Mouse (Mus musculus) hindbrain, embryonic 12.5 days (tissue): ENCODE measurements around the gene Irf9. TPM values are rescaled to one million over a fixed set of nuclear protein-coding genes. Genes with fewer than 3 reads are reported as not detected.
A peak's percentile ranks its signal among the peaks of the same experiment; 100 is the strongest.

Source experiments
- ATAC-seq: fragments of 200-750 bp; cut with Nextera tagmentation; 2 replicates; pipeline ENCODE4 v1.8.0; 2017; ENCODE audit warnings: moderate TSS enrichment; ENCODE audit not compliant: low FRiP score
- H3K27ac ChIP-seq: fragments of 300-500 bp; sonication (generic); 2 replicates; pipeline ENCODE4 v1.5.1; 2016; ENCODE audit warnings: mild to moderate bottlenecking
- H3K27me3 ChIP-seq: fragments of 300-500 bp; sonication (generic); 2 replicates; pipeline ENCODE4 v1.6.1; 2016; ENCODE audit warnings: mild to moderate bottlenecking
- H3K36me3 ChIP-seq: fragments of 300-500 bp; sonication (generic); 2 replicates; pipeline ENCODE4 v1.6.1; 2016; ENCODE audit warnings: mild to moderate bottlenecking
- H3K4me1 ChIP-seq: fragments of 300-500 bp; sonication (generic); 2 replicates; pipeline ENCODE4 v1.6.1; 2016
- H3K4me2 ChIP-seq: fragments of 300-500 bp; sonication (generic); replicated peaks from 2 replicates; pipeline ENCODE4 v1.6.1; 2016; ENCODE audit warnings: mild to moderate bottlenecking
- H3K4me3 ChIP-seq: fragments of 300-500 bp; sonication (generic); 2 replicates; pipeline ENCODE4 v1.5.1; 2016; ENCODE audit warnings: mild to moderate bottlenecking
- H3K9ac ChIP-seq: fragments of 300-500 bp; sonication (generic); 2 replicates; pipeline ENCODE4 v1.6.1; 2016; ENCODE audit warnings: mild to moderate bottlenecking, moderate library complexity
- H3K9me3 ChIP-seq: fragments of 300-500 bp; sonication (generic); replicated peaks from 2 replicates; pipeline ENCODE4 v1.6.1; 2016; ENCODE audit warnings: mild to moderate bottlenecking
- WGBS: fragments of 180-500 bp; shearing (Covaris S2); methylation state at CpG from one replicate; pipeline ENCODE4 v1.1.7; 2016; 5-methylcytosine and 5-hydroxymethylcytosine counted together
- polyA plus RNA-seq: library from polyadenylated mRNA; unstranded; fragments of >200 nt; fragmentation: Nextera tagmentation; extraction: Ambion mirVana; gene quantifications from 2 replicates; pipeline ENCODE4 v1.2.1, GENCODE M21; 2016

Irf9 gene
- polyA plus RNA-seq, 1 experiment from 2014 or later: 10.7 TPM

GRCm38 (mm10) chr14:55570588-55570987, 32.8 kb upstream of the Irf9 start:
- ATAC-seq: no peak
- H3K4me1 ChIP-seq: no peaks in the 10 kb centered on the region
- 86% methylated on average over 2 of the region's 2 CpGs for WGBS
- H3K4me2 ChIP-seq: no peak overlapping the region
- no peaks in the 10 kb centered on the region for H3K9me3 ChIP-seq
- no peak overlapping the region for H3K9ac ChIP-seq
- H3K36me3 ChIP-seq: peaks cover 50% of the 10 kb centered on the region
- no peak overlapping the region for H3K27ac ChIP-seq
- no peak overlapping the region for H3K4me3 ChIP-seq
- H3K27me3 ChIP-seq: no peaks in the 10 kb centered on the region

- no peaks in the 10 kb centered on the region for H3K4me1 ChIP-seq
- ATAC-seq: no peak
Measured at GRCm38 (mm10) chr14:55571760-55572159, 31.6 kb upstream of the Irf9 start.

GRCm38 (mm10) chr14:55575302-55575701, 28.1 kb upstream of the Irf9 start, which contains the start of gene Fitm1:
TSS of gene Fitm1 (plus strand) at chr14:55575617.
- no peaks in the 10 kb centered on the region for H3K27me3 ChIP-seq
- H3K27ac ChIP-seq: no peak within 1 kb of the TSS

More at GRCm38 (mm10) chr14:55571760-55572159, 31.6 kb upstream of the Irf9 start:
- Histone ChIP-seq H3K27ac (no peak overlapping the region), H3K27me3 (no peaks in the 10 kb centered on the region), H3K36me3 (peaks cover 38% of the 10 kb centered on the region), H3K9ac (no peak overlapping the region), H3K4me3 (no peak overlapping the region), H3K9me3 (no peaks in the 10 kb centered on the region), H3K4me2 (no peak overlapping the region)

GRCm38 (mm10) chr14:55575711-55576110, 27.7 kb upstream of the Irf9 start:
- H3K9me3 ChIP-seq: no peaks in the 10 kb centered on the region
- peaks cover 12% of the 10 kb centered on the region for H3K36me3 ChIP-seq
- peaks cover 10% of the 10 kb centered on the region for H3K4me1 ChIP-seq
- H3K27ac ChIP-seq: no peak overlapping the region
- H3K4me3 ChIP-seq: no peak overlapping the region
- 73% methylated on average over 13 of the region's 13 CpGs for WGBS
- no peaks in the 10 kb centered on the region for H3K27me3 ChIP-seq
- H3K4me2 ChIP-seq: no peak overlapping the region
- ATAC-seq: no peak
- no peak overlapping the region for H3K9ac ChIP-seq

More at GRCm38 (mm10) chr14:55575302-55575701, 28.1 kb upstream of the Irf9 start, which contains the start of gene Fitm1:
- Histone ChIP-seq H3K9me3 (no peaks in the 10 kb centered on the region), H3K4me1 (peaks cover 10% of the 10 kb centered on the region), H3K4me2 (no peak within 1 kb of the TSS), H3K36me3 (peaks cover 10% of the 10 kb centered on the region), H3K4me3 (no peak within 1 kb of the TSS), H3K9ac (no peak within 1 kb of the TSS)
- ATAC-seq: no peak
- WGBS: 80% methylated on average over 8 of the region's 8 CpGs

- Histone ChIP-seq H3K9me3 (no peaks in the 10 kb centered on the region), H3K27me3 (no peaks in the 10 kb centered on the region), H3K9ac (no peak overlapping the region), H3K4me3 (no peak overlapping the region), H3K36me3 (peaks cover 16% of the 10 kb centered on the region), H3K4me2 (no peak overlapping the region), H3K4me1 (peaks cover 10% of the 10 kb centered on the region), H3K27ac (no peak overlapping the region)
- 76% methylated on average over 16 of the region's 16 CpGs for WGBS
- ATAC-seq: no peak
Measured at GRCm38 (mm10) chr14:55576376-55576775, 27.0 kb upstream of the Irf9 start.

- ATAC-seq: peak; percentile 87
- Histone ChIP-seq H3K4me1 (peaks cover 10% of the 10 kb centered on the region), H3K4me2 (peak within 1 kb of the TSS; percentile 88), H3K27ac (peak within 1 kb of the TSS; percentile 79), H3K9ac (peak within 1 kb of the TSS; percentile 88), H3K9me3 (no peaks in the 10 kb centered on the region), H3K27me3 (no peaks in the 10 kb centered on the region), H3K36me3 (peaks cover 20% of the 10 kb centered on the region), H3K4me3 (peak within 1 kb of the TSS; percentile 71)
- 0% methylated on average over 32 of the region's 32 CpGs for whole genome bisulfite sequencing
Measured at GRCm38 (mm10) chr14:55577871-55578667, 25.3 kb upstream of the Irf9 start, which contains the start of gene Psme1. TSS of gene Psme1 (plus strand) at chr14:55578123.

- WGBS: 30% methylated on average over 6 of the region's 6 CpGs
- Histone ChIP-seq H3K27ac (peak overlapping the region; percentile 79), H3K27me3 (no peaks in the 10 kb centered on the region), H3K4me3 (peak overlapping the region; percentile 71), H3K9me3 (no peaks in the 10 kb centered on the region), H3K36me3 (peaks cover 20% of the 10 kb centered on the region), H3K9ac (peak overlapping the region; percentile 88), H3K4me1 (peaks cover 10% of the 10 kb centered on the region), H3K4me2 (peak overlapping the region; percentile 88)
- ATAC-seq: no peak; the same call in none of the 2 replicates
Measured at GRCm38 (mm10) chr14:55578668-55579269, 24.6 kb upstream of the Irf9 start.

- H3K4me2 ChIP-seq: no peak overlapping the region
Measured at GRCm38 (mm10) chr14:55579511-55580496, 23.6 kb upstream of the Irf9 start.

GRCm38 (mm10) chr14:55580731-55581130, 22.6 kb upstream of the Irf9 start:
- H3K4me2 ChIP-seq: no peak overlapping the region
- 95% methylated on average over 16 of the region's 16 CpGs for WGBS

More at GRCm38 (mm10) chr14:55579511-55580496, 23.6 kb upstream of the Irf9 start:
- H3K27me3 ChIP-seq: peaks cover 3% of the 10 kb centered on the region
- H3K4me1 ChIP-seq: peaks cover 16% of the 10 kb centered on the region
- H3K9ac ChIP-seq: no peak overlapping the region
- WGBS: 86% methylated on average over 23 of the region's 23 CpGs
- H3K27ac ChIP-seq: no peak overlapping the region
- no peaks in the 10 kb centered on the region for H3K9me3 ChIP-seq
- H3K36me3 ChIP-seq: peaks cover 20% of the 10 kb centered on the region
- H3K4me3 ChIP-seq: no peak overlapping the region
- no peak for ATAC-seq

GRCm38 (mm10) chr14:55581981-55582681, 21.2 kb upstream of the Irf9 start:
- WGBS: 78% methylated on average over 9 of the region's 9 CpGs
- Histone ChIP-seq H3K27me3 (peaks cover 3% of the 10 kb centered on the region), H3K9ac (no peak overlapping the region), H3K36me3 (peaks cover 24% of the 10 kb centered on the region), H3K4me2 (no peak overlapping the region), H3K4me3 (no peak overlapping the region), H3K4me1 (peaks cover 19% of the 10 kb centered on the region), H3K9me3 (no peaks in the 10 kb centered on the region), H3K27ac (no peak overlapping the region; the same call in 1 of the 2 replicates)
- ATAC-seq: no peak

More at GRCm38 (mm10) chr14:55580731-55581130, 22.6 kb upstream of the Irf9 start:
- no peaks in the 10 kb centered on the region for H3K9me3 ChIP-seq
- H3K4me1 ChIP-seq: peaks cover 19% of the 10 kb centered on the region
- H3K36me3 ChIP-seq: peaks cover 20% of the 10 kb centered on the region
- no peak overlapping the region for H3K4me3 ChIP-seq
- no peak overlapping the region for H3K27ac ChIP-seq
- no peak for ATAC-seq
- peaks cover 3% of the 10 kb centered on the region for H3K27me3 ChIP-seq
- no peak overlapping the region for H3K9ac ChIP-seq

GRCm38 (mm10) chr14:55584303-55584701, 19.1 kb upstream of the Irf9 start:
- Histone ChIP-seq H3K9ac (peak overlapping the region; percentile 63; the same call in 1 of the 2 replicates), H3K36me3 (peaks cover 35% of the 10 kb centered on the region), H3K4me3 (peak overlapping the region; percentile 43), H3K4me2 (peak overlapping the region; percentile 75), H3K4me1 (peaks cover 9% of the 10 kb centered on the region; the same call in 1 of the 2 replicates), H3K27me3 (peaks cover 3% of the 10 kb centered on the region), H3K27ac (no peak overlapping the region), H3K9me3 (no peaks in the 10 kb centered on the region)
- WGBS: 38% methylated on average over 5 of the region's 5 CpGs
- ATAC-seq: no peak
